Mouse (Mus musculus): Measurements from ENCODE around the gene Ntrk2. TPM values are rescaled to one million over a fixed set of nuclear protein-coding genes. Genes with fewer than 3 reads are reported as not detected.

The Ntrk2 gene
- not detected in 4 replicates for total RNA-seq (2023; ENCODE audit: inconsistent age)

DNA sequence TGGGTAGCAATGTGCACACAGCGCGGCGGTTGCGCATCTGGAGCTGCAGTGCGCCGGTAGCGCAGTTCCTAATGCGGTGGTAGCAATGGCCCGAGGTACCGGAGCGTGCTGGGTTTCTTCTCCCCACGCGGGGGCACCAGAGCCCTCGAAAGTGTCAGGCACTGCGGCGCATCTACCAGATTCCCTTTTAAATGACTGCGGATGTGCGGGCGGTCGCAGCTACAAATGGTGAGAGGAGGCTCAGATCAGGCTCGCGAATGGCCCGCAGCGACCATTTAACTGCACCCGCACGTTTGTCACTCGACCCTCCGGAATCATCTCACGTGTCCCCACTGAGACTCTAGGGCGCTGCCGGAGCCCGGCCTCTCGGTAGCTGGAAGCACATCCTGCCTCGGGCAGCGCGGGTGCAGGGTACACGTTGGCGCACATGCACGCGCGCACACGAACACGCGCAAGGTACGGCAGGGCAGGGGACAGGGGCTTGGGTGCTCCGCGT, at the start of gene Ntrk2:
TSS of gene Ntrk2 (plus strand) at position 173 of the 496 bp plus-strand sequence.

Other genes with a start within 250 kb of the Ntrk2 start
- 0.10 to 0.12 TPM in 2 of 4 replicates, not detected in the others for gene Slc28a3, start 195.7 kb upstream of the Ntrk2 start, total RNA-seq (2023; ENCODE audit: inconsistent age)

All from B cell, adult (primary cell).